Mouse (Mus musculus) lung, postnatal 0 days (tissue): ENCODE measurements around the gene Blnk. TPM values are rescaled to one million over a fixed set of nuclear protein-coding genes. Genes with fewer than 3 reads are reported as not detected.
A peak's percentile ranks its signal among the peaks of the same experiment; 100 is the strongest.

ENCODE experiments used
- ATAC-seq: fragments of 200-750 bp; cut with Nextera tagmentation; 2 replicates; pipeline ENCODE4 v1.8.0; 2017; ENCODE audit warnings: moderate library complexity
- DNase-seq: peaks from one replicate; pipeline ENCODE4 v3.0.0-alpha.2; 2016; ENCODE audit warnings: low spot score
- H3K27ac ChIP-seq: fragments of 300-500 bp; sonication (generic); 2 replicates; pipeline ENCODE4 v1.5.1; 2014; ENCODE audit warnings: antibody characterized with exemption, mild to moderate bottlenecking, low read length, mixed read lengths
- H3K27me3 ChIP-seq: fragments of 300-500 bp; sonication (generic); replicated peaks from 2 replicates; pipeline ENCODE4 v1.6.1; 2014; ENCODE audit warnings: low read length, mixed read lengths; ENCODE audit not compliant: insufficient read depth
- H3K36me3 ChIP-seq: fragments of 300-500 bp; sonication (generic); 2 replicates; pipeline ENCODE4 v1.6.1; 2014; ENCODE audit warnings: low read length, mixed read lengths; ENCODE audit not compliant: insufficient read depth
- H3K4me1 ChIP-seq: fragments of 300-500 bp; sonication (generic); 2 replicates; pipeline ENCODE4 v1.6.1; 2014; ENCODE audit warnings: antibody characterized with exemption, low read depth, low read length, mixed read lengths; ENCODE audit not compliant: insufficient read depth
- H3K4me2 ChIP-seq: fragments of 300-500 bp; sonication (generic); replicated peaks from 2 replicates; pipeline ENCODE4 v1.6.1; 2014; ENCODE audit warnings: low read depth, mild to moderate bottlenecking, low read length, moderate library complexity, mixed read lengths
- H3K4me3 ChIP-seq: fragments of 300-500 bp; sonication (generic); 2 replicates; pipeline ENCODE4 v1.5.1; 2014; ENCODE audit warnings: low read depth, low read length
- H3K9ac ChIP-seq: fragments of 300-500 bp; sonication (generic); replicated peaks from 2 replicates; pipeline ENCODE4 v1.6.1; 2014; ENCODE audit warnings: low read depth, mild to moderate bottlenecking
- H3K9me3 ChIP-seq: fragments of 300-500 bp; sonication (generic); 2 replicates; pipeline ENCODE4 v1.6.1; 2016; ENCODE audit warnings: low read length, mixed read lengths
- CTCF ChIP-seq: IDR thresholded peaks from 2 replicates; pipeline ENCODE4 v1.5.1; 2016; ENCODE audit warnings: antibody characterized with exemption, mild to moderate bottlenecking
- EP300 ChIP-seq: IDR thresholded peaks from 2 replicates; pipeline ENCODE4 v1.6.1; 2016; ENCODE audit warnings: antibody characterized with exemption, mild to moderate bottlenecking, control low read depth
- WGBS: fragments of 180-500 bp; shearing (Covaris S2); extraction: QIAGEN DNeasy Blood & Tissue Kit; methylation state at CpG from one replicate; pipeline ENCODE4 v1.1.7; 2014; 5-methylcytosine and 5-hydroxymethylcytosine counted together
- polyA plus RNA-seq: library from polyadenylated mRNA; unstranded; fragments of >200 nt; fragmentation: Nextera tagmentation; extraction: Ambion mirVana; gene quantifications from 2 replicates; pipeline ENCODE4 v1.2.1, GENCODE M21; 2015

The Blnk gene
- 0.58 TPM in 2 replicates for polyA plus RNA-seq

- Histone ChIP-seq H3K4me2 (no peak within 1 kb of the TSS), H3K9me3 (no peaks in the 10 kb centered on the region), H3K27me3 (no peaks in the 10 kb centered on the region), H3K36me3 (no peaks in the 10 kb centered on the region), H3K4me1 (no peaks in the 10 kb centered on the region), H3K27ac (no peak within 1 kb of the TSS), H3K4me3 (no peak within 1 kb of the TSS), H3K9ac (no peak within 1 kb of the TSS)
- TF ChIP-seq EP300, result no peak
- no peak for TF ChIP-seq CTCF
- ATAC-seq, result peak; percentile 63
- DNase-seq, result peak; percentile 64
- 23% methylated on average over 8 of the region's 8 CpGs for WGBS
These were observed at the start of gene Blnk for GRCm38 (mm10) chr19:40994057-40994585. Gene Blnk, minus strand, starts transcription at chr19:40994535.

GRCm38 (mm10) chr19:41039110-41039509 is 44.8 kb upstream of the Blnk start:
- DNase-seq (no peak), ATAC-seq (no peak)
- no peak overlapping the region for H3K9ac ChIP-seq
- WGBS, result 60% methylated on average over 7 of the region's 7 CpGs
- no peak overlapping the region for H3K27ac ChIP-seq
- no peak for TF ChIP-seq CTCF
- no peak for TF ChIP-seq EP300
- H3K9me3 ChIP-seq, result no peaks in the 10 kb centered on the region
- no peak overlapping the region for H3K4me2 ChIP-seq
- no peaks in the 10 kb centered on the region for H3K27me3 ChIP-seq
- H3K4me3 ChIP-seq, result no peak overlapping the region
- no peaks in the 10 kb centered on the region for H3K36me3 ChIP-seq
- H3K4me1 ChIP-seq, result no peaks in the 10 kb centered on the region

GRCm38 (mm10) chr19:41035809-41036551 is 41.6 kb upstream of the Blnk start:
- no peaks in the 10 kb centered on the region for H3K9me3 ChIP-seq
- no peak for ATAC-seq
- TF ChIP-seq CTCF (no peak), EP300 (no peak)
- no peak overlapping the region for H3K4me2 ChIP-seq
- H3K9ac ChIP-seq, result no peak overlapping the region
- H3K27me3 ChIP-seq, result no peaks in the 10 kb centered on the region
- WGBS, result 44% methylated on average over 4 of the region's 4 CpGs
- no peak overlapping the region for H3K4me3 ChIP-seq
- no peaks in the 10 kb centered on the region for H3K4me1 ChIP-seq
- DNase-seq, result no peak
- no peaks in the 10 kb centered on the region for H3K36me3 ChIP-seq
- no peak overlapping the region for H3K27ac ChIP-seq

- Histone ChIP-seq H3K4me1 (no peaks in the 10 kb centered on the region), H3K36me3 (no peaks in the 10 kb centered on the region), H3K4me3 (no peak overlapping the region), H3K9me3 (no peaks in the 10 kb centered on the region), H3K27ac (no peak overlapping the region), H3K4me2 (no peak overlapping the region), H3K9ac (no peak overlapping the region), H3K27me3 (no peaks in the 10 kb centered on the region)
- TF ChIP-seq EP300 (no peak), CTCF (no peak)
- 62% methylated on average over 6 of the region's 6 CpGs for WGBS
- ATAC-seq (no peak), DNase-seq (no peak)
These were observed 37.5 kb upstream of the Blnk start for GRCm38 (mm10) chr19:41031869-41032268.

- Histone ChIP-seq H3K9ac (no peak overlapping the region), H3K4me2 (no peak overlapping the region), H3K27ac (no peak overlapping the region), H3K36me3 (no peaks in the 10 kb centered on the region), H3K27me3 (no peaks in the 10 kb centered on the region), H3K4me1 (no peaks in the 10 kb centered on the region), H3K9me3 (no peaks in the 10 kb centered on the region), H3K4me3 (no peak overlapping the region)
- 44% methylated on average over 11 of the region's 11 CpGs for WGBS
- peak; percentile 81 for ATAC-seq
- peak; percentile 45 for DNase-seq
- TF ChIP-seq CTCF (no peak), EP300 (no peak)
These were observed 36.7 kb upstream of the Blnk start for GRCm38 (mm10) chr19:41031009-41031408.

GRCm38 (mm10) chr19:41030161-41030560 is 35.8 kb upstream of the Blnk start:
- Histone ChIP-seq H3K36me3 (no peaks in the 10 kb centered on the region), H3K9me3 (no peaks in the 10 kb centered on the region), H3K4me1 (no peaks in the 10 kb centered on the region), H3K4me3 (no peak overlapping the region), H3K27me3 (no peaks in the 10 kb centered on the region), H3K27ac (no peak overlapping the region), H3K4me2 (no peak overlapping the region), H3K9ac (no peak overlapping the region)
- DNase-seq (no peak), ATAC-seq (no peak)
- no peak for TF ChIP-seq CTCF
- TF ChIP-seq EP300, result no peak
- 60% methylated on average over 6 of the region's 6 CpGs for WGBS
